Mouse (Mus musculus) cortical plate, adult 2 months (tissue): Measurements from ENCODE around the gene Camta2. TPM values are rescaled to one million over a fixed set of nuclear protein-coding genes. Genes with fewer than 3 reads are reported as not detected.
A peak's percentile ranks its signal among the peaks of the same experiment; 100 is the strongest.

Experiments
- H3K27ac ChIP-seq: fragments of 200-500 bp; 2 replicates; pipeline ENCODE4 v1.5.1; 2012; ENCODE audit warnings: low read length, control low read depth, inconsistent platforms; ENCODE audit not compliant: insufficient read depth
- H3K4me1 ChIP-seq: fragments of 200-500 bp; 2 replicates; pipeline ENCODE4 v1.6.1; 2011; ENCODE audit warnings: low read length; ENCODE audit not compliant: control insufficient read depth, insufficient read depth
- H3K4me3 ChIP-seq: fragments of 200-500 bp; 2 replicates; pipeline ENCODE4 v1.5.1; 2011; ENCODE audit warnings: mild to moderate bottlenecking, low read length, control low read depth; ENCODE audit not compliant: insufficient read depth
- CTCF ChIP-seq: fragments of 200-500 bp; IDR thresholded peaks from 2 replicates; pipeline ENCODE4 v1.5.1; 2011; ENCODE audit warnings: mild to moderate bottlenecking, control low read depth, low read length; ENCODE audit not compliant: insufficient read depth; ENCODE audit errors: extremely low read depth
- POLR2A ChIP-seq: fragments of 200-500 bp; IDR thresholded peaks from 2 replicates; pipeline ENCODE4 v1.6.1; 2011; ENCODE audit warnings: mild to moderate bottlenecking, low read length, control low read depth; ENCODE audit not compliant: insufficient read depth; ENCODE audit errors: extremely low read depth
- polyA plus RNA-seq: library from polyadenylated mRNA; depleted of rRNA; stranded (reverse); fragments of >200 nt; gene quantifications from 2 replicates; pipeline ENCODE4 v1.2.3, GENCODE M21; 2012

Camta2 gene
- polyA plus RNA-seq, 1 experiment, result 126 TPM

GRCm38 (mm10) chr11:70715832-70716231 is 27.9 kb upstream of the Camta2 start:
- Histone ChIP-seq H3K27ac (no peak overlapping the region), H3K4me3 (no peak overlapping the region)
- no peak for TF ChIP-seq CTCF

GRCm38 (mm10) chr11:70713222-70713621 is 25.3 kb upstream of the Camta2 start:
- H3K4me1 ChIP-seq, result peaks cover 2% of the 10 kb centered on the region; the same call in 1 of the 2 replicates
- TF ChIP-seq CTCF, result no peak
- TF ChIP-seq POLR2A, result no peak
- no peak overlapping the region for H3K27ac ChIP-seq
- H3K4me3 ChIP-seq, result no peak overlapping the region

More at GRCm38 (mm10) chr11:70715832-70716231, 27.9 kb upstream of the Camta2 start:
- peaks cover 2% of the 10 kb centered on the region; the same call in 1 of the 2 replicates for H3K4me1 ChIP-seq

- Histone ChIP-seq H3K27ac (no peak overlapping the region), H3K4me1 (peaks cover 2% of the 10 kb centered on the region; the same call in 1 of the 2 replicates), H3K4me3 (no peak overlapping the region)
- TF ChIP-seq POLR2A, result no peak
- no peak for TF ChIP-seq CTCF
Observed at GRCm38 (mm10) chr11:70711026-70711425, 23.1 kb upstream of the Camta2 start.

- Histone ChIP-seq H3K27ac (no peak overlapping the region), H3K4me1 (peaks cover 2% of the 10 kb centered on the region; the same call in 1 of the 2 replicates), H3K4me3 (no peak overlapping the region)
- TF ChIP-seq CTCF (no peak), POLR2A (no peak)
Observed at GRCm38 (mm10) chr11:70706127-70706526, 18.2 kb upstream of the Camta2 start.

GRCm38 (mm10) chr11:70702781-70703180 is 14.9 kb upstream of the Camta2 start:
- TF ChIP-seq POLR2A (no peak), CTCF (no peak)
- peaks cover 2% of the 10 kb centered on the region; the same call in 1 of the 2 replicates for H3K4me1 ChIP-seq
- no peak overlapping the region; the same call in 1 of the 2 replicates for H3K4me3 ChIP-seq
- no peak overlapping the region for H3K27ac ChIP-seq

- peaks cover 2% of the 10 kb centered on the region; the same call in 1 of the 2 replicates for H3K4me1 ChIP-seq
- TF ChIP-seq POLR2A (no peak), CTCF (no peak)
- H3K4me3 ChIP-seq, result peak overlapping the region; percentile 84; the same call in 1 of the 2 replicates
- H3K27ac ChIP-seq, result 0 out of 2 replicates have a peak overlapping the region, but pooled peaks have one; percentile 32
Observed at GRCm38 (mm10) chr11:70701984-70702733, 14.3 kb upstream of the Camta2 start.

- peaks cover 2% of the 10 kb centered on the region; the same call in 1 of the 2 replicates for H3K4me1 ChIP-seq
- peak overlapping the region; percentile 87 for H3K27ac ChIP-seq
- H3K4me3 ChIP-seq, result peak overlapping the region; percentile 84
- TF ChIP-seq POLR2A (no peak), CTCF (no peak)
Observed at GRCm38 (mm10) chr11:70701221-70701955, 13.5 kb upstream of the Camta2 start.

- Histone ChIP-seq H3K27ac (peak overlapping the region; percentile 87), H3K4me3 (peak overlapping the region; percentile 84), H3K4me1 (peaks cover 2% of the 10 kb centered on the region; the same call in 1 of the 2 replicates)
- no peak for TF ChIP-seq CTCF
- no peak for TF ChIP-seq POLR2A
Observed at GRCm38 (mm10) chr11:70700613-70701012, 12.7 kb upstream of the Camta2 start.

- Histone ChIP-seq H3K27ac (peak within 1 kb of the TSS; percentile 88), H3K4me1 (peaks cover 2% of the 10 kb centered on the region; the same call in 1 of the 2 replicates), H3K4me3 (peak within 1 kb of the TSS; percentile 84)
- TF ChIP-seq POLR2A, result peak; percentile 92
- no peak for TF ChIP-seq CTCF
Observed at GRCm38 (mm10) chr11:70699722-70700556, 12.0 kb upstream of the Camta2 start, which contains the start of the genes Inca1 and Kif1c. TSS of gene Inca1 (minus strand) at chr11:70700155. TSS of gene Kif1c (plus strand) at chr11:70700548.
